13 mouse cellular contexts compared by ENCODE assay signal in genomic region chr11:103175688-103176442, GRCm38 (mm10). TPM values are rescaled to one million over a fixed set of nuclear protein-coding genes. Genes with fewer than 3 reads are reported as not detected.
DNase-seq lines count a peak whose midpoint lies in the region; ATAC-seq and TF ChIP-seq lines count a peak whose summit lies in the region.
"Had no signal": no experiment of that assay in that cellular context is flagged by ENCODE, and none has a peak within 500 bp of the region (broad histone marks: within the 10 kb centered on the region; RNA-seq: fewer than 3 reads in every experiment).

No protein-coding gene starts in this region.

- 77% methylated on average over 14 of the region's 14 CpGs for WGBS in midbrain, postnatal 0 days

- H3K9me3 ChIP-seq in midbrain, postnatal 0 days (ENCODE audit: low read length) = no peaks in the 10 kb centered on the region

- no peak overlapping the region for H3K9ac ChIP-seq in midbrain, postnatal 0 days (replicated peaks; ENCODE audit: low read length, poor library complexity, severe bottlenecking)

- peaks cover 2% of the 10 kb centered on the region; the same call in 1 of the 2 replicates for H3K36me3 ChIP-seq in midbrain, postnatal 0 days (ENCODE audit: insufficient read depth, low read length)

- peak; percentile 48 for DNase-seq in adrenal gland, postnatal 14 days
- DNase-seq in adrenal gland, postnatal 4 days (ENCODE audit: low spot score in 2 of 2) = no peak
- peak; percentile 19 to 65 for DNase-seq in spleen, postnatal 4 days (ENCODE audit: low spot score in 2 of 2)
- no peak for DNase-seq in spleen, postnatal 10 days (ENCODE audit: low spot score in 2 of 2)
- peak; percentile 65 for DNase-seq in heart, postnatal 25 days (ENCODE audit: low spot score)
- DNase-seq in right cerebral cortex, postnatal 36 days (ENCODE audit: low spot score in 2 of 2) = no peak
- no peak for DNase-seq in frontal cortex, adult 2 months (ENCODE audit: extremely low spot score in 1 of 2, low spot score in 1 of 2)
- DNase-seq in midbrain, postnatal 0 days (ENCODE audit: low spot score) = no peak
- DNase-seq: cerebellum, postnatal 36 days had no signal

- no peaks in the 10 kb centered on the region for H3K27me3 ChIP-seq in midbrain, postnatal 0 days (ENCODE audit: insufficient read depth, low read length)

- no peak overlapping the region for H3K4me2 ChIP-seq in midbrain, postnatal 0 days (ENCODE audit: low read depth, low read length, poor library complexity, severe bottlenecking)

- no peak overlapping the region for H3K27ac ChIP-seq in midbrain, postnatal 0 days (ENCODE audit: low read depth, low read length)
- H3K27ac ChIP-seq: left cerebral cortex, adult 2 months had no signal

- no peak for TF ChIP-seq CTCF in midbrain, postnatal 0 days (IDR thresholded peaks at IDR 0.05)

- no peak overlapping the region for H3K4me3 ChIP-seq in midbrain, postnatal 0 days (ENCODE audit: low read depth, low read length)
- H3K4me3 ChIP-seq: left cerebral cortex, adult 2 months had no signal

- intact Hi-C loops in heart, postnatal 25 days (cut with DNase I) = no loop called here

- ATAC-seq in midbrain, postnatal 0 days (ENCODE audit: low FRiP score) = no peak

- peaks cover 18% of the 10 kb centered on the region for H3K4me1 ChIP-seq in midbrain, postnatal 0 days (ENCODE audit: insufficient read depth, low read length)

RNA-seq across cellular contexts. Expression of gene Fmnl1, which starts 5.0 kb away (rescaled TPM):
- total RNA-seq in adrenal gland, postnatal 14 days (2021) = 14.4 and 30.4 TPM in 2 replicates
- 10 to 100 TPM; 13.4 to 14.2 TPM for total RNA-seq in adrenal gland, postnatal 4 days (2021)
- total RNA-seq in heart, postnatal 25 days (2021) = 10 to 100 TPM; 15.1 to 18.2 TPM
- 76.2 and 85.2 TPM in 2 replicates for polyA plus RNA-seq in frontal cortex, adult 2 months (2012; rRNA removed)
- 12.0 and 14.3 TPM in 2 replicates for total RNA-seq in midbrain, postnatal 0 days (2014; rRNA removed)
- 7.3 and 9.5 TPM in 2 replicates for polyA plus RNA-seq in midbrain, postnatal 0 days (2015; fragmentation: Nextera tagmentation; extraction: Ambion mirVana)

RNA-seq across cellular contexts. Expression of gene 1700023F06Rik, which starts 32.5 kb away (rescaled TPM):
- 0.45 and 0.93 TPM in 2 replicates for total RNA-seq in adrenal gland, postnatal 14 days (2021)
- total RNA-seq in adrenal gland, postnatal 4 days (2021) = under 1 TPM; 0.45 to 0.70 TPM
- not detected for total RNA-seq in heart, postnatal 25 days (2021)
- 5.3 and 6.0 TPM in 2 replicates for polyA plus RNA-seq in frontal cortex, adult 2 months (2012; rRNA removed)
- 0.61 TPM in 1 of 2 replicates, not detected in the other for total RNA-seq in midbrain, postnatal 0 days (2014; rRNA removed)
- polyA plus RNA-seq in midbrain, postnatal 0 days (2015; fragmentation: Nextera tagmentation; extraction: Ambion mirVana) = 4.3 and 4.9 TPM in 2 replicates
- polyA plus RNA-seq: neural tube, embryonic 11.5 days had no signal

RNA-seq across cellular contexts. Expression of gene Spata32, which starts 42.4 kb away (rescaled TPM):
- not detected in 2 replicates for total RNA-seq in adrenal gland, postnatal 14 days (2021)
- total RNA-seq in adrenal gland, postnatal 4 days (2021) = not detected
- total RNA-seq in heart, postnatal 25 days (2021) = not detected
- 1.4 and 1.5 TPM in 2 replicates for polyA plus RNA-seq in frontal cortex, adult 2 months (2012; rRNA removed)
- total RNA-seq in midbrain, postnatal 0 days (2014; rRNA removed) = 1.4 and 1.9 TPM in 2 replicates
- 1.2 and 1.5 TPM in 2 replicates for polyA plus RNA-seq in midbrain, postnatal 0 days (2015; fragmentation: Nextera tagmentation; extraction: Ambion mirVana)
- polyA plus RNA-seq: heart, embryonic 14.5 days; kidney, postnatal 0 days; neural tube, embryonic 11.5 days had no signal

RNA-seq across cellular contexts. Expression of gene Hexim2, which starts 43.6 kb away (rescaled TPM):
- 3.9 and 5.6 TPM in 2 replicates for total RNA-seq in adrenal gland, postnatal 14 days (2021)
- 10 to 100 TPM; 10.4 to 11.8 TPM for total RNA-seq in adrenal gland, postnatal 4 days (2021)
- total RNA-seq in heart, postnatal 25 days (2021) = 1 to 10 TPM; 1.3 to 2.3 TPM
- 11.5 and 14.1 TPM in 2 replicates for polyA plus RNA-seq in frontal cortex, adult 2 months (2012; rRNA removed)
- total RNA-seq in midbrain, postnatal 0 days (2014; rRNA removed) = 46.3 and 57.8 TPM in 2 replicates
- 38.0 and 40.5 TPM in 2 replicates for polyA plus RNA-seq in midbrain, postnatal 0 days (2015; fragmentation: Nextera tagmentation; extraction: Ambion mirVana)

RNA-seq across cellular contexts. Expression of gene Hexim1, which starts 59.8 kb away (rescaled TPM):
- 57.8 and 62.1 TPM in 2 replicates for total RNA-seq in adrenal gland, postnatal 14 days (2021)
- total RNA-seq in adrenal gland, postnatal 4 days (2021) = 10 to 100 TPM; 50.6 to 53.4 TPM
- total RNA-seq in heart, postnatal 25 days (2021) = 10 to 100 TPM; 17.5 to 18.8 TPM
- polyA plus RNA-seq in frontal cortex, adult 2 months (2012; rRNA removed) = 25.6 and 25.8 TPM in 2 replicates
- 15.5 and 19.1 TPM in 2 replicates for total RNA-seq in midbrain, postnatal 0 days (2014; rRNA removed)
- 3.2 and 4.5 TPM in 2 replicates for polyA plus RNA-seq in midbrain, postnatal 0 days (2015; fragmentation: Nextera tagmentation; extraction: Ambion mirVana)

Comparison
In these comparisons a context has a peak if more than half of its experiments do, and no peak if none do; other contexts are left out.
1. DNase-seq: peak in adrenal gland, postnatal 14 days (single experiment), spleen, postnatal 4 days (2 of 2) and heart, postnatal 25 days (single experiment); none in adrenal gland, postnatal 4 days (0 of 2), spleen, postnatal 10 days (0 of 2), right cerebral cortex, postnatal 36 days (0 of 2), frontal cortex, adult 2 months (0 of 2) and midbrain, postnatal 0 days (single experiment).